Mouse (Mus musculus) forebrain, embryonic 11.5 days (tissue): ENCODE measurements at regions not wholly inside any gene's neighbourhood (a gene's known extent, or its start where the extent isn't known, plus 50 kb on each side); places are given as distances from the start of the nearest gene placed in this dataset.

Experiments
- ATAC-seq: fragments of 200-750 bp; cut with Nextera tagmentation; replicated peaks from 2 replicates; pipeline ENCODE4 v1.8.0; 2017; ENCODE audit warnings: moderate TSS enrichment; ENCODE audit not compliant: low FRiP score
- DNase-seq: peaks from one replicate; pipeline ENCODE4 v3.0.0-alpha.2; 2017; ENCODE audit warnings: low spot score
- H3K27ac ChIP-seq: fragments of 300-500 bp; sonication (generic); 2 replicates; pipeline ENCODE4 v1.5.1; 2014; ENCODE audit warnings: low read depth, low read length
- H3K27me3 ChIP-seq: fragments of 300-500 bp; sonication (generic); 2 replicates; pipeline ENCODE4 v1.6.1; 2014; ENCODE audit warnings: mild to moderate bottlenecking, low read length, mixed read lengths; ENCODE audit not compliant: control insufficient read depth, insufficient read depth
- H3K36me3 ChIP-seq: fragments of 300-500 bp; sonication (generic); 2 replicates; pipeline ENCODE4 v1.6.1; 2014; ENCODE audit warnings: mild to moderate bottlenecking, low read length, moderate library complexity, mixed read lengths; ENCODE audit not compliant: control insufficient read depth, insufficient read depth
- H3K4me1 ChIP-seq: fragments of 300-500 bp; sonication (generic); replicated peaks from 2 replicates; pipeline ENCODE4 v1.6.1; 2014; ENCODE audit warnings: low read length, mixed read lengths; ENCODE audit not compliant: control insufficient read depth, insufficient read depth
- H3K4me2 ChIP-seq: fragments of 300-500 bp; sonication (generic); 2 replicates; pipeline ENCODE4 v1.6.1; 2014; ENCODE audit warnings: low read depth, mild to moderate bottlenecking, low read length, moderate library complexity, mixed read lengths; ENCODE audit not compliant: severe bottlenecking
- H3K4me3 ChIP-seq: fragments of 300-500 bp; sonication (generic); 2 replicates; pipeline ENCODE4 v1.5.1; 2014; ENCODE audit warnings: low read depth, low read length
- H3K9ac ChIP-seq: fragments of 300-500 bp; sonication (generic); 2 replicates; pipeline ENCODE4 v1.6.1; 2014; ENCODE audit warnings: low read length
- H3K9me3 ChIP-seq: fragments of 300-500 bp; sonication (generic); 2 replicates; pipeline ENCODE4 v1.6.1; 2016; ENCODE audit warnings: low read length, mixed read lengths; ENCODE audit not compliant: control insufficient read depth
- WGBS: fragments of 180-500 bp; shearing (Covaris S2); extraction: QIAGEN DNeasy Blood & Tissue Kit; methylation state at CpG from one replicate; pipeline ENCODE4 v1.1.7; 2014; 5-methylcytosine and 5-hydroxymethylcytosine counted together

DNA sequence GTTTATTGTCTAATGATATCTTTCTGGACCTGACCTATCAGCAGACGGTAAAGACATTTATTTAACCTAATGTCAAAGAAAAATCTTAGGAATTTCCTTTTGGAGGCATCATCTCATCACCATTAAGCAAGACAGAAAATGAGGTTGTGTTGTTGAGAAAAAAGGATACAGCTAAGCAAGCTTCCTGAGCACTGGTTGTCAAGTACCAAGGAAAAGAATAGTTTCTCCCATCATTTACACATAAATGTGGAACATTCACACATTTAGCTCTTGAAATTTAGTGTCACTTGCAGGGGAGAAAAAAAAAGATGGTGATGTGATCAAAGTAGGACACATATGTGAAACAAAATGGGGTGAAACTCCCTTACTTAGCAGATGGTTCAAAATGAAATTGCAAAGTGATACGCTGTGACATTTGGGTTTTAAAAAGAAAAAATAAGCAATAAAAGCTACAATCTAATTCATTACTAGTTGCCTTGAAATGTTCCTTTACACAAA, 157.7 kb upstream of the 1700009N14Rik start:
- no peak overlapping the region for H3K4me3 ChIP-seq
- no peaks in the 10 kb centered on the region for H3K4me1 ChIP-seq
- H3K9me3 ChIP-seq = no peaks in the 10 kb centered on the region
- DNase-seq = no peak
- H3K27ac ChIP-seq = no peak overlapping the region
- WGBS = 92% methylated on average over 2 of the region's 2 CpGs
- no peak overlapping the region for H3K9ac ChIP-seq
- H3K4me2 ChIP-seq = no peak overlapping the region
- H3K36me3 ChIP-seq = no peaks in the 10 kb centered on the region
- H3K27me3 ChIP-seq = no peaks in the 10 kb centered on the region
- ATAC-seq = no peak

DNA sequence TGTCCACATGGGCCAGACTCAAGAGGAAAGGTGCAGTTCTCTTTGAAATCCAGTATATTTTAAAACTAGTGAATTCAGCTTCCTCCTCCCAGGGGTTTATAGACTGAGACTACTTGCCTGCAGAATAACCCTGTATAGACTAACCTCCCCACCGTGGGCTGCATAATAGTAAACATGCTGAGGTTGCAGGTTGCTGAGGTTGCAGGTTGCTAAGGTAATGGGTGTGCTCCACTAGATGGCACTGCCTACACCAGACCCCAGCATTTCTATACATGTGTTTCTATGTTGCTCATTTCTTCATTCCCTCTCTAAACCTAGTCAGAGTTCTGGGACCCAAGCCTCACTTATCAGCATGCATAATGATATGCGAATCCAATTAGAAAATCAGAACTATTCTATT, 140.0 kb upstream of the 1700009N14Rik start:
- H3K27me3 ChIP-seq = no peaks in the 10 kb centered on the region
- 35% methylated on average over 2 of the region's 2 CpGs for WGBS
- no peak overlapping the region for H3K4me3 ChIP-seq
- ATAC-seq = no peak; the same call in 1 of the 2 replicates
- no peak overlapping the region for H3K4me2 ChIP-seq
- no peaks in the 10 kb centered on the region for H3K9me3 ChIP-seq
- no peak overlapping the region for H3K27ac ChIP-seq
- no peak for DNase-seq
- H3K9ac ChIP-seq = no peak overlapping the region
- H3K4me1 ChIP-seq = no peaks in the 10 kb centered on the region
- H3K36me3 ChIP-seq = no peaks in the 10 kb centered on the region

- no peak overlapping the region for H3K4me3 ChIP-seq
- H3K9me3 ChIP-seq = no peaks in the 10 kb centered on the region
- no peak overlapping the region for H3K9ac ChIP-seq
- DNase-seq (peak; percentile 62), ATAC-seq (peak; percentile 84)
- no peaks in the 10 kb centered on the region for H3K4me1 ChIP-seq
- H3K27me3 ChIP-seq = no peaks in the 10 kb centered on the region
- no peak overlapping the region for H3K4me2 ChIP-seq
- 30% methylated on average over 6 of the region's 6 CpGs for WGBS
- peak overlapping the region; percentile 61 for H3K27ac ChIP-seq
- H3K36me3 ChIP-seq = no peaks in the 10 kb centered on the region
Observed at GRCm38 (mm10) chr4:39344401-39345138, 105.5 kb upstream of the 1700009N14Rik start.

DNA sequence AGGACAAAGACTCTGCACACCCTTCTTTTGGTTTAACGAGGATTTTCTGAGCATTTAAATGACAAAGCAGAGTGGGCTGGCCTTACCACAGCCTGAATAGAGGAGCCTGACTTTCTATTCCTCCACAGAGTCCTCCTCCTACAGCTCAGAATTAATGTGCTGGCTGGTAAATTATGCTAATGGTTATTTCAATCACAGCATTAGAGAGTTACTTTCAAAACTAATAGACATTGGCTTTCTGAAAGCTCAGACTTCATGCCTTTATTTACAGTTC, 105.0 kb upstream of the 1700009N14Rik start:
- Histone ChIP-seq H3K4me3 (no peak overlapping the region), H3K9me3 (no peaks in the 10 kb centered on the region), H3K4me2 (no peak overlapping the region), H3K27me3 (no peaks in the 10 kb centered on the region), H3K4me1 (no peaks in the 10 kb centered on the region), H3K9ac (no peak overlapping the region), H3K36me3 (no peaks in the 10 kb centered on the region), H3K27ac (peak overlapping the region; percentile 61)
- peak; percentile 89 for ATAC-seq
- DNase-seq = no peak
- 13% methylated on average over 1 of the region's 1 CpGs for WGBS

GRCm38 (mm10) chr4:39368159-39368558, 81.9 kb upstream of the 1700009N14Rik start:
- H3K27me3 ChIP-seq = no peaks in the 10 kb centered on the region
- ATAC-seq (no peak), DNase-seq (no peak)
- H3K9ac ChIP-seq = no peak overlapping the region
- H3K9me3 ChIP-seq = no peaks in the 10 kb centered on the region
- no peak overlapping the region for H3K4me3 ChIP-seq
- H3K27ac ChIP-seq = no peak overlapping the region
- H3K36me3 ChIP-seq = no peaks in the 10 kb centered on the region
- no peaks in the 10 kb centered on the region for H3K4me1 ChIP-seq
- no peak overlapping the region for H3K4me2 ChIP-seq
- 88% methylated on average over 3 of the region's 3 CpGs for WGBS

DNA sequence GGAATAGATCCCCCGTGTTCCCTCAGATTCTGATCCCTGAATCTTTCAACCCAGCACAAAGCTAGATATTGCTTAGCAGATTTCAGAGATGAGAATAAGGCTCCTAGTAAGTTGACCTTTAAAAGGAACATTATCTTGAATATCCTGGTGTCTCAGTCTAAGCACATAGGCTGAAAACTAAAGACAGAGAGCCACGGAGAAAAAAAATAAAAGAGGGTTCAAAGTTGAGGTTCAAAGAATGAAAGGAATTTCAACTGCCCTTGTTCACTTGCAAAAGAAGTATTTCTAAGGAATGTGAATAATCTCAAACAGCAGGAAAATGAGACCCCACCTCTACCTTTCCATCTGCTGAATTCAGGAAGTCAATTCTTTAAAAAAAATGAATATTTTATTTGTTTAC, 69.3 kb upstream of the 1700009N14Rik start:
- Histone ChIP-seq H3K4me3 (no peak overlapping the region), H3K27me3 (no peaks in the 10 kb centered on the region), H3K4me1 (no peaks in the 10 kb centered on the region), H3K36me3 (no peaks in the 10 kb centered on the region), H3K4me2 (no peak overlapping the region), H3K9ac (no peak overlapping the region), H3K27ac (no peak overlapping the region), H3K9me3 (no peaks in the 10 kb centered on the region)
- ATAC-seq = no peak
- WGBS = 47% methylated on average over 2 of the region's 2 CpGs
- no peak for DNase-seq

DNA sequence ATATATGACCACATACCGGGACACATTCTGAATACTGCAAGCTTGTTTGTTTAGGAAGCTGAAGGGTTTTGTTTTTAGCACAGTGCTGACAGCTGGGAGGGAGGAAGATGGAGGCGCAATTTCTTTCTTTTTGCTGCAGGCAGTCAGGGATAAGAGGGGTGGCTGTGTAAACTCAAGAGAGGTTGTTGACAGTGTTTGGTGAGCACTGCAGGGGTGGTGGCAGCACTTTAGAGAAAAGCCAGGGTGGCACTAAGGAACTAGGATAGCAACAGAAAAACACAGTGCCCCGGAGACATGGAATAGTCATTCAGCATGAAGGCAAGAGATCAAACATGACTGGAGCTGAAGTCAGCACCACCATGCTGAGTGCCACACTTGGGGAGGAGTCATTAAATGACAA, 51.9 kb upstream of the 1700009N14Rik start:
- WGBS = 64% methylated on average over 3 of the region's 3 CpGs
- H3K9me3 ChIP-seq = no peaks in the 10 kb centered on the region
- no peak for DNase-seq
- no peak overlapping the region for H3K4me3 ChIP-seq
- no peak overlapping the region for H3K4me2 ChIP-seq
- no peak overlapping the region for H3K9ac ChIP-seq
- no peaks in the 10 kb centered on the region for H3K27me3 ChIP-seq
- no peaks in the 10 kb centered on the region for H3K36me3 ChIP-seq
- H3K4me1 ChIP-seq = no peaks in the 10 kb centered on the region
- no peak overlapping the region for H3K27ac ChIP-seq
- no peak for ATAC-seq
